Mouse (Mus musculus) testis, postnatal 14 days (tissue): ENCODE results near the gene Nup155.
"Not testable (repeated sequence)": the region's sequence is repeated elsewhere in the genome, so short reads cannot be mapped to it uniquely, and the experiment has no call there.

ENCODE experiments used
- DNase-seq: peaks from one replicate; pipeline ENCODE4 v3.0.0; 2021; ENCODE audit warnings: low spot score

Gene Nup155

GRCm38 (mm10) chr15:8108966-8109743 lies at the start of gene Nup155:
TSS of gene Nup155 (plus strand) at chr15:8109273.
- peak; percentile 91 for DNase-seq

DNA sequence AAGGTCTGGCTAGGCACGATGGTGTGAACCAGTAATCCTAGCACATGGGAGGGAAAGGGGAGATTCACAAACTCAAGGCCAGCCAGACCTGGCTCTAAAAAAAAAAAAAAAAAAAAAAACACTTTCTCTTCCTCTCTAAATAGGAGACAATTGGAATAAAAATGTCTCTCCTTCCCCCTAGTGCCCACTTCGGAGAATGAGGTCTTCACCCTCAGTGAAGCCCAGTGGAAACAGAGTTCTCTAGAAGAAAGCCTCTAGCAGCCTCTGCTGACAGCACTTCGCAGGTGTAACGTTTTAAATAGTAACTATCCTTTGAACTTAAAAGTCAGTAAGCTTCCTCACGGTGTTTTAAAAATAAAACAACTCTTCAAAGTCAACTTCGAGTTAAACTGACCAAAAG lies 43.9 kb upstream of the Nup155 start:
- DNase-seq: no peak

GRCm38 (mm10) chr15:8073159-8073558 lies 35.9 kb upstream of the Nup155 start:
- DNase-seq: not testable (repeated sequence)

DNA sequence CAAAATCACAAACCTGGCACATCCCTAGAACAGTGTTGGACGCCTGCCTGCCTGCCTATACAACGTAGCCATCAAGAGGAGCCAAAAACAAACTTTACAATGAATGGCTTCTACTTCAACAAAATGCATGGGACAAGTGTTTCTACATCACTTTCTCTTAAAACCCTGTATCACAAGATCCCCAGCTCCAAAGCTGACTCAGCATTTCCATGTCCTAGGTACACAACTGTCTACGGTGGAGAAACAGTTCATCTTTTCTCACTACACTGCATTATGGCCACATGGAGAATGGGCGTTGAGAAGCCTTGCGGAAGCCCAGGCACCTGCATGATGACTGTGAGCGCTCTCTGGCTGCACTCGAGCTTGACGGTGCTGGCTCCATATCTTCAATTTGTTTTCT lies 26.9 kb upstream of the Nup155 start:
- DNase-seq: no peak

DNA sequence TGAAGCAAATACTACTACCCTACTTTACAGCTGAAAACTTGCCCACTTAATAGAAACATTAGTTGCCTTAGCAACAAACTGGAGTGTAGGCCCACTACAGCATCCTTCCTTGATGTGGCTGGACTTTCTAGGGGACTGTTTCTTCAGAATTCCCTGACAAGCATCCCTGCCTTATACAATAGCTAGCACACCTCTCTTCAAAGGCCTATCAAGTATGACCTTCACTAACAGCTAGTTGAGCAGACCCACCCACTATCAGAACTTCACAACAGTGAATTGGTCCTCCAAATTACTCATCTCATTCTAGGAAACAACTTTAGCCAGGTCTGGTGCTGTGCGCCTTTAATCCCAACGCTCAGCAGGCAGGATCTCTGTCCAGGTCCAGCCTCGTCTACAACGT lies 21.8 kb upstream of the Nup155 start:
- DNase-seq: no peak

- no peak for DNase-seq
Observed at GRCm38 (mm10) chr15:8088715-8089114, 20.4 kb upstream of the Nup155 start.

- DNase-seq: no peak
Observed at GRCm38 (mm10) chr15:8090685-8091084, 18.4 kb upstream of the Nup155 start.

DNA sequence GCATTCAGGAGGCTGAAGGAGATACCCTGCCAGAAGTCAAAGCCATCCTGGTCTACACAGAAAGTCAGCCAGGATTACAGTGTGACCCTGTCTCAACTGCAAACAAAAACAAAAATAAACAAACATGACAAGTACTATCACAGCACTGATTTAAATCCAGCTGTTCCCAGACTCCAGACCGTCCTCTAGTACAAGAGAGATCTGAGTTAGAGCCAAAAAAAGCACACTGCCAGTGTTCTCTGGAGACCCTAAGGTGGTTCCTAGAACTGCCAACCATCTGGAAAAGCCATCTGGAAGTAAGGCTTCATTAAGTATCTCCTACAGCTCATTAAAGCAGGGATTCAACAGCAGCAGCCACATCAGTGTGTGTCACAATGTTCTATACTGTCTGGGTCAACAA lies 16.4 kb upstream of the Nup155 start:
- not testable (repeated sequence) for DNase-seq

GRCm38 (mm10) chr15:8097853-8098252 lies 11.2 kb upstream of the Nup155 start:
- DNase-seq: peak; percentile 32

DNA sequence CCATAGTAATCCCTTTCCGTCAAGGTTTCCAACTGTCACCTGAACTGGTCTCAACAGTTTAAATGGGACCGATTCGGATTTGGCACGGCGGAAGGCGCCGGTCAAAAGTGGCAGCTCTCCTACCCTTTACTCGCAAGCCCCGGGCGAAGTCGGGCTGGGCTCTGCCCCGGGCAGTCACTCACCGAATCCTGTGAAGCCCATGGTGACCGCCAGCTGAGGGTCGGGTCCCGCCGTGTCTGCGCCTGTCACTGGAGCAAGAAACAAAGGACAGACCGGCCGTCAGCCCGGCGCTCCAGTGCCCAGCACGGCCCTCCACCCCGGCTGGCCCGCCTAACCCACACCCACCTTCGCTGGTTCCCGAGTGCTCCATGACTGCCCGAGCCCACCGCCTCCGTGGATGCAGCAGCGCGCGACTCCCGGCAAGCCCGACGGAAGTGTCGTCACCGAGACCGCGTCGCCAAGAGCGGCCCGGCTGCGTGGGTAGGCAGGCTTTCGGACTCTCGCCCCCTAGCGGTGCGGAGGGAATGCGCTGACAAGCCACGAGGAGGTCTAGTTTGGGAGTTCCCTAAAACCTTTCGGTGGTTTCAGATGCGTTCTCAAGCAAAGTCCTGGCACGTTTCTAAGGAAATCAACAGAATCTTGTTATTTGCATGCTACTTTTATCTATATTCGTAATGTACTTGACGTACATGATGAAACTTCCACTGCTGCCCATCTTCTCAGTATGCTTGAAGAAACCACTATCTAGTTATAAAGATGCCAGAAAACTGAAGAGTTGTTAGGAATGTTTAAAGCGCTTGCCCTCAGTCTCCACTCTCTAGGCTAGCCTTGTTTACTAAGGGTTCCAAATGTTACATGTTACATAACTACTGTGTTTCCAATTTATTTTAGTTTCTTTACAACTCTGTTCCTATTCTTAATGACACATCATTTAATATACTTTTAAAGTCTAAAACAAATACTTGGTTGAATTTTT lies 10.0 kb upstream of the Nup155 start, which contains the start of gene Wdr70:
Wdr70 (minus strand) TSS at position 436 of the 976 bp plus-strand sequence.
- peak; percentile 95 for DNase-seq

DNA sequence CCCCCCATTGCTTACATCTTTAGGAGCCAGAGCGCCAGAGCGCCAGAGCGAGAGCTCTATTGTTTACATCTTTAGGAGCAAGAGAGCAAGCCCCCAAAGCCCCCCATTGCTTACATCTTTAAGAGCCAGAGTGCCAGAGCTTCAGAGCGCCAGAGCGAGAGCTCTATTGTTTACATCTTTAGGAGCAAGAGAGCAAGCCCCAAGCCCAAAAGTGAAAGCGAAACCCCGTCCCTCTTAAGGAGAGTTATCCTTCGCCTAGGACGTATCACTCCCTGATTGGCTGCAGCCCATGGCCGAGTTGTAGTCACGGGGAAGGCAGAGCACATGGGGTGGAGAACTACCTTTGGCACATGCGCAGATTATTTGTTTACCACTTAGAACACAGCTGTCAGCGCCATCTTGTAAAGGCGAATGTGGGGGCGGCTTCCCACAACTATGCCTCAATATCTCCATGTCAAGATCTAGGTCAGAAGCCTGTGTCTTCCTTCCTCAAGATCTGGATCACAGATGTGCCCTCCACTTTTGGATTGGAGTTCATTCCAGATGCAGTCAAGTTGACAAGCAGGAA lies 7.0 kb upstream of the Nup155 start:
- DNase-seq: not testable (repeated sequence)

DNA sequence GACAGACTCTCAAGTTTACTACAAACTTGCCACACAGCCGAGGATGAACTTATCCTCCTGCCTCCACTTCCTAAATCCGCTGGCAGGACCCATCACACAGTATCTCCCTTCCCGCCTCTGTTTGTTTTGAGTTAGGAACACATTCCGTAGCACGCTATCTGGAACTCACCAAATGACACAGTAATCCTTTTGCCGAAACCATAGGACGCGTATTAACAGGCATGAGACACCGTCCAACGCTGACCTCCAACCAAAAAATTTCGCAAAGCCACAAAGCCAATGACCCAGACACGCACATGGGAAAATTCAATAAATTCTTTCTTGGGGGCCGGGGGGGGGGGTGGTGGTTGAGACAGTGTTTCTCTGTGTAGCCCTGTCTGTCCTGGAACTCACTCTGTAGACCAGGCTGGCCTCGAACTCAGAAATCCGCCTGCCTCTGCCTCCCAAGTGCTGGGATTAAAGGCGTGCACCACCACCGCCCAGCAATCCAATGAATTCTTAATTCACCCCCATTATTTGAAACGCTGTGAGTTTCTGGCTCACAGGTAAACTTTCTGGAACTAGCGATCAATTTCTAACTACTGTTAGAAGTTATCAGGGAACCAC lies 610 bp upstream of the Nup155 start:
- DNase-seq: no peak

GRCm38 (mm10) chr15:8109782-8110181 lies 709 bp downstream of the Nup155 start:
- DNase-seq: no peak

DNA sequence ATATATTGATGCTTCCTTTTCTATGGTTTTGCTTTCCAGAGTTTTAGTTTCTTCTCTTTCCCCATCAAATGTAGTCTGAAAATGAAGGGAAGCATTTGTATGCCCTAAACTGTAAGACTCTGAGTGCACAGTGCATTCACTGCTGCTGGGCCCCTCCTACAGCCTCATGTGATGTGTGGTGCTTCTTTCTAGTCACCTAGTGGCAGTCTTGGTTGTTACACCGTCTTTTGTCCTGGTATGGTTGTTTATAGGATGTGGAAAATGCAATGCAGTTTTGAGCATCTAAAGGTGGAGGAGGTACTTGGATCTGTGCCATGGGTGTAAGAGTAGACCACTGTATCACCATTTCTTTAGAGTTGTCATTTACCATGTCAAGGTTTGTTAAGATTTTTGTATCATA lies 20.2 kb downstream of the Nup155 start:
- no peak for DNase-seq

DNA sequence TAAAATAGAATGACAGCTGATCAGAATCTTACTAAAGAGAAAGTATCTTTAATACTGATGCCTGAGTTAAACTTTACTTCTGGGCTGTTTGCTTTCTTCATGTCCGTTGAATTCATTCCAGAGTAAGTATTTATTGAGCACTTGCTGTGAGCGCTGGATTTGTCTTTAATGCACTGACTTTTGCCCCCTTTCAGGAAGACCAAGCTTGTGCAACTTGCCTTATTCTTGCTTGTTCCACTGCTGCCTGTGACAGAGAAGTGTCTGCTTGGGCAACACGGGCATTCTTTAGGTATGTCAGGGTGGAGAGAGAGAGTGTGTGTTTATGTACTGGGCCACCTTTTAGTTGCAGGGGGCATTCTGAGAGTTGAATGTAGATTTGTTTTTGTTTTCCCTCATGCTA lies 22.2 kb downstream of the Nup155 start:
- no peak for DNase-seq

- no peak for DNase-seq
Observed at GRCm38 (mm10) chr15:8131761-8132160, 22.7 kb downstream of the Nup155 start.

DNA sequence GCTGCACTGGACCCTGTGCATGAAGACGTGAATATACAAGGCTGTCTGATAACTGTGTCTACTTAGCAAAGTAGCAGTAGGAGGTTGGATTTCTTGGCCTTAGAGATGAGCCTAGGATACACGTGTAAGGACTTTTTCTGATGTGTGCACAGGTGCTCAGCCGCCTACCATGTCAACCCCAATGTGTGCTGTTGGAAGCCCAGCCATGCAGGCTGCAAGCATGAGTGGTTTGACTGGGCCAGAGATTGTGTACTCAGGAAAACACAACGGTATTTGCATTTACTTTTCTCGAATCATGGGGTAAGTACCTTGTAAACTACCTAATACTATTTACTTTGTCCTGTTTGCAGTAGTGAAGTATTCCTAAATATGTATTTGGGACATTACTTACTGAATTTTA lies 26.5 kb downstream of the Nup155 start:
- DNase-seq: no peak

- no peak for DNase-seq
Observed at GRCm38 (mm10) chr15:8161841-8162240, 52.8 kb downstream of the Nup155 start.

GRCm38 (mm10) chr15:8168591-8169265 lies 59.7 kb downstream of the Nup155 start, which contains the start of gene Cplane1:
TSS of gene Cplane1 (plus strand) at chr15:8169106.
- peak; percentile 93 for DNase-seq

DNA sequence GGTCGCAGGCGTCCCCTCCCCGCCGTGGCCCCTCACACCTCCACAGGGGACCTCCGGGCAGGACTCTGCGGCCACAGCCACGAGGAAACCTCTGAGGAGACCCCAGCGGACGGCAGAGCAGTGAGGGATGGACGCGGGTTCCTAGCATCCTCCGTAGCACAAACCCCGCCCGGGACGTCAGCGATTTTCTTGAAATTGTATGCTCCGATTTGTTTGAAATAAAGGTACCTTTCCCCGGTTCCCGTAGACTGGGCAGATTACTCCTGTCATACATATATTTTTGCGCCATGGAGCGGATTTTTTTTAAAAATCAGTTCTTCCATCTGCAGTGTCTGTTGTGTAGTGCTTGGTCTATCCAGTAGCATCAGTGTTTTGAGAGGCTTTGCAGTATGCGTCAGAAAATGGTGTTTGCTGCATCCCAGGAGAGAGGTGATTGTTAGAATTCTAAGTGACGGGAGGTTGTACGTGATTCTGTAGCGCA lies 60.2 kb downstream of the Nup155 start:
- DNase-seq: no peak

GRCm38 (mm10) chr15:8189563-8189962 lies 80.5 kb downstream of the Nup155 start:
- DNase-seq: no peak
